Mouse (Mus musculus): ENCODE results near the gene Gm9821. TPM values are rescaled to one million over a fixed set of nuclear protein-coding genes. Genes with fewer than 3 reads are reported as not detected.

Gene Gm9821
- polyA plus RNA-seq, 1 experiment from 2014 or later: 0.21 TPM

DNA sequence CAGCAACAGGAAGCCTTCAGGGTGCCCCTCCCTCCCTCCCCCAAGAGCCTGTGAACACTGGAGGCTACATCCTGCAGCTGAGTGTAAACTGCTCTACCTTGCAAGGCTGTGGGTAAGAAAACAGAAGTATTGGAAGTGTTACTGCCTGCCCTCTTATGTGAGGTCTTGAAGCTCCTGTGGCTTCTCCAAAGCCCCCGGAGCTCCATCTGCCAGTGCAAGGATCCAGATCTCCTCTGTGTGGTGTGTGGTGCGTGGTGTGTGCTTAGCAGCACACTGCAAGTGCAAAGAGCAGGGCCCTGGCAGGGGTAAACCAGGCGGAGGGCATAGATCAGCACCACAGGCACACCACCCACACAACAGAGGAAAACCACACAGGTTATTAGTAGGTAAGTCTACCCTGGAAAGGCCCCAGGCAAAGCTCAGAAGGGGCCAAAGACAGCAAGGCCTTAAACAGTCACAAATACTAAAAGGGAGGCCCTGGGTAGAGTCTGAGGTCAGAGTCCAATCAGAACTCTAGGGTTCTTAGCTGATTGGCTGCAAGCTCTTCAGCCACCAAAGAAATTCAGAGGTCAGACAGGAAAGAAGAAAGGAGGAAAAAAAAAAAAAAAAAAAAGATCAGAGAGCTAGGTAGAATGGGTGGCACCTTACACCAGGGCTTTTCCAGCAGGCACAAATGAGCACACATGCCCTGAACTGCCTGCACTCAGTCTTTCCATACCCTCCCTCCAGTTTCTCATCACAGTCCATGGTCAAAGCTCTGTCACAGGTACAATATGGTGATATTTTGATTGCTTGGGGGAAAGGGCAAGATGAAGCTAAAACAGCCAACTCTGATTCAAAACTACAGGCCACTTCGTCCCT lies 16.6 kb downstream of the Gm9821 start:
- Histone ChIP-seq H3K4me3 (ENCODE audit: low read depth, low read length) (peak overlapping the region; percentile 89), H3K36me3 (ENCODE audit: control insufficient read depth, insufficient read depth) (no peaks in the 10 kb centered on the region; the same call in 1 of the 2 replicates), H3K27me3 (replicated peaks; ENCODE audit: control insufficient read depth, insufficient read depth, low read length) (no peaks in the 10 kb centered on the region), H3K9ac (ENCODE audit: low read depth, low read length) (peak overlapping the region; percentile 94), H3K4me2 (replicated peaks; ENCODE audit: low read depth) (peak overlapping the region; percentile 77), H3K27ac (ENCODE audit: low read depth, low read length) (peak overlapping the region; percentile 97), H3K9me3 (ENCODE audit: control insufficient read depth) (no peaks in the 10 kb centered on the region), H3K4me1 (replicated peaks; ENCODE audit: control insufficient read depth, insufficient read depth, low read length) (peaks cover 22% of the 10 kb centered on the region; the same call in 1 of the 2 replicates)
- no peak for TF ChIP-seq CTCF (IDR thresholded peaks at IDR 0.05; ENCODE audit: low read depth)
- 18% methylated on average over 4 of the region's 4 CpGs for WGBS
- peak; percentile 80 for ATAC-seq

GRCm38 (mm10) chr2:91962864-91963401 lies 17.4 kb downstream of the Gm9821 start:
- WGBS: under 1% methylated on average over 36 of the region's 39 CpGs
- Histone ChIP-seq H3K4me3 (ENCODE audit: low read depth, low read length) (peak overlapping the region; percentile 89), H3K4me2 (replicated peaks; ENCODE audit: low read depth) (peak overlapping the region; percentile 77), H3K9me3 (ENCODE audit: control insufficient read depth) (no peaks in the 10 kb centered on the region), H3K36me3 (ENCODE audit: control insufficient read depth, insufficient read depth) (no peaks in the 10 kb centered on the region; the same call in 1 of the 2 replicates), H3K4me1 (replicated peaks; ENCODE audit: control insufficient read depth, insufficient read depth, low read length) (peaks cover 24% of the 10 kb centered on the region), H3K9ac (ENCODE audit: low read depth, low read length) (peak overlapping the region; percentile 94), H3K27ac (ENCODE audit: low read depth, low read length) (peak overlapping the region; percentile 97), H3K27me3 (replicated peaks; ENCODE audit: control insufficient read depth, insufficient read depth, low read length) (no peaks in the 10 kb centered on the region)
- ATAC-seq: peak; percentile 4
- TF ChIP-seq CTCF (IDR thresholded peaks at IDR 0.05; ENCODE audit: low read depth): no peak

DNA sequence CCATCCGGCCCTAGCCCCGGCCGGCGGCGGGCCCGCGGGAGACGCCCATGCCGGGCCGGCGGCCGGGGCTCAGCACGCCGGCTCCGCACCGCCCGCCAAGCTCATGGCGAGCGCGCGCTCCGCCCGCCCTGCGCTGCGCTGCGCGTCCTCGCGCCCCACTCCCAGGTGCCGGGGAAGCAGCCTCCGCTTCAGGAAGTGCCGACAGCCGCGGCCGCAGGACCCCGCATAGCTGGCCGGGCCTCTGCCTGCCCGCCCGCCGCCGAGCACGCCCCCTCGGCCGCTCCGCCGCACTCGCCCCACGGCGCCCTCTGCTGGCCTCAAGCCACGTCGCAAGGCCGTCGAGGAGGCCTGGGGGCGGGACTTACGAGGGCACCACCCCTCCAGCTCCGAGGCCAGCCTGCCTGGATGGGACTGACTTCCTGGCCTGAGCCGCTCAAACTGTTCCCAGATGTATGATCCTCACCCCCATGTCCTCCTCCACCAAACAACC lies 18.0 kb downstream of the Gm9821 start:
- peak; percentile 95 for TF ChIP-seq CTCF (IDR thresholded peaks at IDR 0.05; ENCODE audit: low read depth)
- peak overlapping the region; percentile 97 for H3K27ac ChIP-seq (ENCODE audit: low read depth, low read length)
- H3K9ac ChIP-seq (ENCODE audit: low read depth, low read length): peak overlapping the region; percentile 94
- WGBS: under 1% methylated on average over 36 of the region's 57 CpGs
- H3K4me1 ChIP-seq (replicated peaks; ENCODE audit: control insufficient read depth, insufficient read depth, low read length): peaks cover 27% of the 10 kb centered on the region
- H3K4me2 ChIP-seq (replicated peaks; ENCODE audit: low read depth): peak overlapping the region; percentile 77
- no peaks in the 10 kb centered on the region; the same call in 1 of the 2 replicates for H3K36me3 ChIP-seq (ENCODE audit: control insufficient read depth, insufficient read depth)
- H3K27me3 ChIP-seq (replicated peaks; ENCODE audit: control insufficient read depth, insufficient read depth, low read length): no peaks in the 10 kb centered on the region
- H3K4me3 ChIP-seq (ENCODE audit: low read depth, low read length): peak overlapping the region; percentile 89
- H3K9me3 ChIP-seq (ENCODE audit: control insufficient read depth): no peaks in the 10 kb centered on the region
- ATAC-seq: peak; percentile 88

DNA sequence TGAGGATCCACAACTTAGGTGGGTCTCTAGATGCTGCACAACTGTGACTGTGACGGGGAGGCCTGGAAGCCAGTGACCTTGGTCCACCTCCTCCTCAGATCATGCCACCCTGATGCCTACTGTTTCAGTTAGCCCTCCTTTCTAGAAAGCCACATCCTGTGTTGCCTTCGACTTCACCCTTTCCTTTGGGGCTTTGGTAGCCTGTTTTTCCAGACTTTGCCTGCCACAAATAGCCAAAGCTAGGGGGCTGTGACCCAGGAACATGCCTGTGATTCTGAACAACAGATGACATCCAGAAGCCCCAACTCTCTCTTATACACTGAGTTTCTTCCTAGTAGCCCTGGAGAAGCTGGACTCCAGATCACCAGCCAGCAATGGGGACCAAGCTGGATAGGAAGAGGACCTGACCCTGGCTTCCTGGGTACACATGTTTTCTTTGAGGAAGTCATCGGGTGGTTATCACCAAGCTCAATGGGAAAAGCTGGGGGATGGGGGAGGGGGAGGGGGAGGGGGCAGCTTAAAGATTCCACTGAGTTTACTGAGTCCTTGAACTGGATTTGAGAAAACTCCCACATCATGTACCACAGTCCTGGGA lies 19.2 kb downstream of the Gm9821 start:
- H3K9ac ChIP-seq (ENCODE audit: low read depth, low read length): no peak overlapping the region
- WGBS: 60% methylated on average over 3 of the region's 3 CpGs

GRCm38 (mm10) chr2:91965417-91965816 lies 19.9 kb downstream of the Gm9821 start:
- peak overlapping the region; percentile 15; the same call in 1 of the 2 replicates for H3K27ac ChIP-seq (ENCODE audit: low read depth, low read length)
- no peak for ATAC-seq
- WGBS: 43% methylated on average over 20 of the region's 20 CpGs
- H3K27me3 ChIP-seq (replicated peaks; ENCODE audit: control insufficient read depth, insufficient read depth, low read length): no peaks in the 10 kb centered on the region
- H3K4me3 ChIP-seq (ENCODE audit: low read depth, low read length): peak overlapping the region; percentile 18; the same call in 1 of the 2 replicates
- peaks cover 18% of the 10 kb centered on the region for H3K4me1 ChIP-seq (replicated peaks; ENCODE audit: control insufficient read depth, insufficient read depth, low read length)
- H3K36me3 ChIP-seq (ENCODE audit: control insufficient read depth, insufficient read depth): no peaks in the 10 kb centered on the region
- H3K4me2 ChIP-seq (replicated peaks; ENCODE audit: low read depth): peak overlapping the region; percentile 38
- H3K9me3 ChIP-seq (ENCODE audit: control insufficient read depth): no peaks in the 10 kb centered on the region
- H3K9ac ChIP-seq (ENCODE audit: low read depth, low read length): 0 out of 2 replicates have a peak overlapping the region, but pooled peaks have one; percentile 31
- TF ChIP-seq CTCF (IDR thresholded peaks at IDR 0.05; ENCODE audit: low read depth): no peak

More for the DNA sequence above, 19.2 kb downstream of the Gm9821 start:
- peak overlapping the region; percentile 97; the same call in 1 of the 2 replicates for H3K27ac ChIP-seq (ENCODE audit: low read depth, low read length)
- H3K36me3 ChIP-seq (ENCODE audit: control insufficient read depth, insufficient read depth): no peaks in the 10 kb centered on the region
- peak overlapping the region; percentile 38; the same call in 1 of the 2 replicates for H3K4me2 ChIP-seq (replicated peaks; ENCODE audit: low read depth)
- peaks cover 21% of the 10 kb centered on the region for H3K4me1 ChIP-seq (replicated peaks; ENCODE audit: control insufficient read depth, insufficient read depth, low read length)
- no peak for ATAC-seq
- TF ChIP-seq CTCF (IDR thresholded peaks at IDR 0.05; ENCODE audit: low read depth): no peak
- peak overlapping the region; percentile 18; the same call in 1 of the 2 replicates for H3K4me3 ChIP-seq (ENCODE audit: low read depth, low read length)
- no peaks in the 10 kb centered on the region for H3K27me3 ChIP-seq (replicated peaks; ENCODE audit: control insufficient read depth, insufficient read depth, low read length)
- H3K9me3 ChIP-seq (ENCODE audit: control insufficient read depth): no peaks in the 10 kb centered on the region

DNA sequence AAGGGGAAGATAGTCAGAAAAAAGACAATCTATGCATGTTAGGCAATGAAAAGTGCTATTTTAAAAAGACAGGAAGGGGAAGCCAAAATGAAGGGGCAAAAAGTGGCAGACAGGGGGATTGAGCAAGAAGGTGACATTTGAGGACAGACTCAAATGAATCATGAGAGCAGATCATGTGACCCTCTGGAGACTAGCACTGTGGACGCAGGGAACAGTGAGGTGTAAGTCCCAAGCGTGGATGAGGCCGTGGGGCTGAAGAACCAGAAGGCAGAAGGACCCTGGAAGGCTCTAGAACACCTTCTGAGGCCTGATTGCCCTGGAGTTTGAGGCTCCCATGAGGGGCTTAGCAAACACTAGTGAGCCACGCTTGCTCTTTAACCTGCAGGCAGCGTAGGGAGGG lies 20.9 kb downstream of the Gm9821 start:
- no peak overlapping the region for H3K4me3 ChIP-seq (ENCODE audit: low read depth, low read length)
- WGBS: 76% methylated on average over 5 of the region's 5 CpGs

More for the DNA sequence above, 20.9 kb downstream of the Gm9821 start:
- Histone ChIP-seq H3K27me3 (replicated peaks; ENCODE audit: control insufficient read depth, insufficient read depth, low read length) (no peaks in the 10 kb centered on the region), H3K27ac (ENCODE audit: low read depth, low read length) (no peak overlapping the region), H3K36me3 (ENCODE audit: control insufficient read depth, insufficient read depth) (no peaks in the 10 kb centered on the region), H3K9me3 (ENCODE audit: control insufficient read depth) (no peaks in the 10 kb centered on the region), H3K4me2 (replicated peaks; ENCODE audit: low read depth) (no peak overlapping the region), H3K9ac (ENCODE audit: low read depth, low read length) (no peak overlapping the region), H3K4me1 (replicated peaks; ENCODE audit: control insufficient read depth, insufficient read depth, low read length) (peaks cover 20% of the 10 kb centered on the region)
- TF ChIP-seq CTCF (IDR thresholded peaks at IDR 0.05; ENCODE audit: low read depth): no peak
- no peak for ATAC-seq
